Mouse (Mus musculus): ENCODE data around the gene Cd300ld5.

DNA sequence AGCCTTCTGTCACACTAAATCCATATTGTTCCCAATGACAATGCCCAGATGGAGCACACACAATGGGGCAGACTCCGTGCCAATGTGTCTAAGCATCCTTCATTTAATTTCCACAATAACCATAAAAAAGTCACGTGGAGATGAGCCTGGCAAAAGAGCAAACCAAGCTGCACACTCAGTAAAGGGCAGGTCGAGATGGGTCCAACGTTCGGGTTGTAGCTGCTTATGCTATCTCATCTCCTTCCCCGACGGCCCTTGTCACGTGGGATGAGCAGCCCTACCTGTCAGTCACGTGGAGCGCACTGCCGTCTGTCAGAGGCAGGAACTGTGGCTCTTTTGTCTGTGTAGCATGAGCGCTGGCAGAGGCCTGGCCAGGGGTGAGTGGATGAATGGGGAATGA, 47.0 kb upstream of the Cd300ld5 start:
- no peak for TF ChIP-seq CTCF (IDR thresholded peaks at IDR 0.05; ENCODE audit: low read depth)
- no peak for TF ChIP-seq EP300 (IDR thresholded peaks at IDR 0.05; ENCODE audit: low read depth)
